Mouse (Mus musculus) embryonic fibroblast, embryonic 13.5 days (primary cell): ENCODE measurements around the gene Unc45b. TPM values are rescaled to one million over a fixed set of nuclear protein-coding genes. Genes with fewer than 3 reads are reported as not detected.

Source experiments
- H3K27ac ChIP-seq: 2 replicates; pipeline ENCODE4 v1.5.1; 2012; ENCODE audit warnings: low read length, control low read depth, inconsistent platforms; ENCODE audit not compliant: insufficient read depth
- H3K4me1 ChIP-seq: 2 replicates; pipeline ENCODE4 v1.6.1; 2011; ENCODE audit warnings: low read length; ENCODE audit not compliant: control insufficient read depth, insufficient read depth
- H3K4me3 ChIP-seq: 2 replicates; pipeline ENCODE4 v1.5.1; 2011; ENCODE audit warnings: mild to moderate bottlenecking, control low read depth, low read length; ENCODE audit not compliant: insufficient read depth
- CTCF ChIP-seq: IDR thresholded peaks from 2 replicates; pipeline ENCODE4 v1.5.1; 2011; ENCODE audit warnings: mild to moderate bottlenecking, control low read depth, low read length, moderate library complexity, borderline replicate concordance; ENCODE audit not compliant: insufficient read depth
- POLR2A ChIP-seq: IDR thresholded peaks from 2 replicates; pipeline ENCODE4 v1.6.1; 2011; ENCODE audit warnings: low read depth, mild to moderate bottlenecking, control low read depth, low read length, moderate library complexity
- polyA plus RNA-seq: library from polyadenylated mRNA; stranded (reverse); fragments of >200 nt; gene quantifications from 2 replicates; pipeline ENCODE4 v1.2.4, GENCODE M21; 2011; ENCODE audit warnings: low read depth; ENCODE audit not compliant: missing spikeins, insufficient read length

Gene Unc45b
- polyA plus RNA-seq, 1 experiment, result not detected

DNA sequence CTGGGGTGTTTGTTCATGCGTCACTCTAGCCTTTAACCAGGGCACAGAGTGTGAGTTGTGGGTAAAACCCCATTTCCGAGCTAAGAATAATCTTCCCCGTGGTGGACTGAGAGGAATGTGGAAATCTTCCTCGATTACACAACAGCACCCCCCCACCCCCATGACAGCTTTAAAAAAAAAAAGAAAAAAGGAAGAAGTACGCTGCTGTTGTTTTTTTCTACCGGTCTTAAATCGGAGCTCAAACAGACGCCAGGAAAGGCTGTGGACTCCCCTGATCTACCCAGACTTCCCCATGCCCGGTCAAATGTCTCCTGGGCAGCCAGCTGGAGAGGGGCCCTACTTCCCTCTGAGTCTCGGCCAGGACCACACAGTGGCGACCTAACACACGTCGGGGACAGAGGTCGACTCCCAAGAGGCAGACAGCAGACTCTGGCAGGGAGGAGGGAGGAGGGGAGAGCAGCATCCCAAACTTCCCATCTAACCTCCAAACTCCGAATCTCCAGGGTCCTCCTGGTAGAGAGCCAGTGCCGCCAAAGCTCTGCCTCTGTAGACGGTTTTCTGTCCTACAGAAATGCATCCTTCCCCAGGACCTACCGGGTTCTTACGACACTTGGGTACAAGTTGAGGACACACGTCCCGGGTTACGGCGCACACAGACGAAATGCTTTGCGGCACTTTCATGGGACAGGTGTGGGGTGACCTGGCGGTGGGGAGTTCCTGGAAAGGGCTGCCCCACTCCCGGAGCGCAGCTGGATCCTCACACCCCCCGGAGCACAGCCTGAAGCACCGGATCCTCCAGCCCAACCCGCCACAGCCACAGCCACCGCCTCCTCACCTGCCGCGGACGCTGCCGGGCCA is 39.9 kb upstream of the Unc45b start:
- TF ChIP-seq POLR2A (no peak; the same call in none of the 2 replicates), CTCF (no peak)
- Histone ChIP-seq H3K4me1 (no peaks in the 10 kb centered on the region), H3K27ac (no peak overlapping the region; the same call in 1 of the 2 replicates), H3K4me3 (peak overlapping the region; percentile 60)

DNA sequence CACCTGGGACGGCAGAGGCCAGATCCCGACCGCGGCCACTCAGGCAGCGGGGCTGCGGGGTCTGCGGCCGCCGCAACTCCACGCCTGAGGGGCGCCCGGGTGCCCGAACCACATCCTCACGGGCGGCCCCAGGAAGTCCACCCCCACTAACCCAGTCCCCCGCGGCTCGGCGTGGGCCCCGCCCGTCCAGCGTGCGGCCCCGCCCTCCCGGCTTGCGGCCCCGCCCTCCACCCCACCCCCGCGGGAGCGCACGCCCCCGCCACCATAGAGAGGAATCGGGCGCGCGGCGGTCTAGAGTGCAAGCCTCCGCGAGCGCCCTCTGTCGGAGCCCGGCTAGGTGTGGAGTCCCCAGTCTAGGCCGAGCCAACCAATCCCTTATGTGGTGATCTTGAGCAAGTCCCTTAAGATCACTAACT is 39.3 kb upstream of the Unc45b start, which contains the start of gene Rffl:
Gene Rffl (minus strand): TSS at position 180 of the 416 bp plus-strand sequence.
- H3K4me3 ChIP-seq, result peak within 1 kb of the TSS; percentile 60
- TF ChIP-seq POLR2A (no peak; the same call in 1 of the 2 replicates), CTCF (peak; percentile 45)
- H3K27ac ChIP-seq, result no peak within 1 kb of the TSS; the same call in 1 of the 2 replicates
- H3K4me1 ChIP-seq, result no peaks in the 10 kb centered on the region

DNA sequence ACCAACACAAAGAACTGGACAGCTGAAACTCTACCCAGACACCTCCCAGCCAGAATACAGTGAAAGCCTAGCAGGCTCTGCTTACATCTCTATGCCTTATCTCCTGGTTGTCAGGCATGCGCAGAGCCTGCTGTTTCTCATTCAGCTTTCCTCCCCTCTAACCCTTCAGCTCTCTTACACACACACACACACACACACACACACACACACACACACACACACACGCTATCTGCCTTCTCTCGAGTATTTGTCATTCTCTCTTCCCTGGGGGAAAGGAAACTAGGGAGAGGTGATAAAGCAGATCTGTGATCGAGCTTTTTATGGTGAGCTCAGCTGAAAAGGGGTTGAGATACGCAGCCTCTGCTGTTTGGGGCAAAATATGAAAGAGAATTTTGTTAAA is 35.4 kb upstream of the Unc45b start:
- Histone ChIP-seq H3K4me1 (no peaks in the 10 kb centered on the region), H3K4me3 (no peak overlapping the region), H3K27ac (no peak overlapping the region)
- TF ChIP-seq CTCF, result no peak
- TF ChIP-seq POLR2A, result no peak

- TF ChIP-seq CTCF, result no peak
- TF ChIP-seq POLR2A, result no peak
- H3K27ac ChIP-seq, result no peak overlapping the region
- no peak overlapping the region for H3K4me3 ChIP-seq
- no peaks in the 10 kb centered on the region for H3K4me1 ChIP-seq
These were observed 34.7 kb upstream of the Unc45b start for GRCm38 (mm10) chr11:82875631-82876030.

DNA sequence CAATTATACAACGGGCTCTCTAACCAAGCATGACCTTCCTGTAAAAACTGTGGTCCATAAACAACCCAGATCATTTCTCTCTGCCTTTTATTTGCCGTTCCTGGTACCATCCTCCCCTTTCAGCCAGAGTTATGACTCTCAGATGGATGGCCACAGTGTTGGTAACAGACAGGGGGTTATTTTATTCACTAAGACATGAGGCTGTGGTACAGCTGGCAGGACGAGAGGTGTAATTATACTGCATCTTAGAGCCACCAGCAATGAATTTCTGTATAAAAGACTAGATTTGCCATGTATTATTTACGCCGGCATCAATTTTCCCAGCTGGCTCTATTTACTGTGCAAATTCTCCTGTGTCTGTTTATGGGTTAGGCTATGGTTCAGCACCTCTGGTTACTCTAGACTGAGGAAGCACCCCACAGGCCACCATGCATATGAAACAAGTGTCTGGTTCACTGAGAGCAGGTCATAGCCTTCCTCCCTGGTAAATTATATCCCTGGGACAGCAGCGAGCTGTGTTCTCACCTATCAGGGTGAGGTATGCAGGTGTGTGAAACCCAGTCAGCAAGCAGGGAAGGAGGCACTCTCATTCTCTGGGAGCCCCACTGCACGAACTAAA is 32.5 kb upstream of the Unc45b start:
- Histone ChIP-seq H3K4me1 (no peaks in the 10 kb centered on the region), H3K4me3 (no peak overlapping the region), H3K27ac (no peak overlapping the region)
- TF ChIP-seq POLR2A (no peak), CTCF (no peak)

DNA sequence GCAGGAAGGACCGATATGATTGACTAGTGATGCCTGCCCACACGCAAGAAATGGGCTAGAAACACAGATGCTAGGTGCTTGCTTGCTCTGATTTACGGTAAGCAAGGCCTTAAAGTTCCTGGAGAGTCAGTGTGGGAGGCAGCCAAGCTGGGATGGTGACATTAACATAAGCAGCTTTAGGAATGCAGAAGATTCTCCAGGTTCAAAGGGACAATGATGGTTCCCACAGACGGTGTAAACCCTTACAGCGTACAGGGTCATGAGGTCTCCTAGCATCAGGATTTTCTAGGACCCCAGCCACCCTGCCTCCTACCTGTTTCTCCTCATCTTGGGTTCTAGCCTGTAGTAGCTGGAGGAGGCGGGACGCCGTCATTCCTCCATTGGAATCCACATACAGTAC is 27.2 kb upstream of the Unc45b start:
- H3K4me1 ChIP-seq, result no peaks in the 10 kb centered on the region
- no peak overlapping the region for H3K4me3 ChIP-seq
- TF ChIP-seq CTCF, result no peak
- no peak for TF ChIP-seq POLR2A
- no peak overlapping the region for H3K27ac ChIP-seq

DNA sequence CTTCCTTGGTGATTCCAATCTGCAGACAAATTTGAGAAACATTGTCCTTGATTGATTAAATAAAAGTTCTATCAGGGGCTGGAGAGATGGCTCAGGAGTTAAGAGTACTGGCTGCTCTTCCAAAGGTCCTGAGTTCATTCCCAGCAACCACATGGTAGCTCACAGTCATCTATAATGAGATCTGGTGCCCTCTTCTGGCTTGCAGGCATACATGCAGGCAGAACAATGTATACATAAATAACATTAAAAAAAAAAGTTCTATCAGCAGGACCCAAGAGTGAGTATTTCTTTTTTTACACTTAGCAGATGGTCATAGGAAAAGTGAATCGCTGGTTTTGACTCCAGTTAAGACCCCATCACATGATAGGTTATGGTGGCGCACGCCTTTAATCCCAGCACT is 23.8 kb upstream of the Unc45b start:
- no peak for TF ChIP-seq POLR2A
- no peak for TF ChIP-seq CTCF
- no peak overlapping the region for H3K4me3 ChIP-seq
- no peak overlapping the region for H3K27ac ChIP-seq
- no peaks in the 10 kb centered on the region for H3K4me1 ChIP-seq

DNA sequence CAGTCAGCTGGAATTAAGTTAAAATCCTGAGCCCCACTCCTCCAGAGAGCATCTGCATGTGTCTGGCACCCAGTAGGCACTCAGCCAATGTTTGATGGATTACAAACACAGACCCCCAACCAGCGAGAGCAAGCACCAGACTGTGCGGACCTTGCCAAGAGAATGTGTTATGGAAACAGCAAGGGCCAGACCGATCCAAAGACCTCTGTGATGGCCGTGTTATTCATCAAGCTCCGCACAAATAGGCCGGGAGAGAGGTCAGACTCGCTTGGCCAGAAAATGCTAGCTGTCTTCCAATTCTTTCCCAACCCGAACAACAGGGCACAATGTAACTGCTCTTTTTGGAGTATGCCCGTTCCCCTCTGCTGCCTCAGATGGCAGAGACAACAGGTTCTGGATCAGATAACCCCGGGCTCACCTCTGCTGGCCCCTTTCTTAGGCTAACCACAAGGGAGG is 21.8 kb upstream of the Unc45b start:
- H3K4me1 ChIP-seq, result no peaks in the 10 kb centered on the region
- H3K4me3 ChIP-seq, result no peak overlapping the region
- TF ChIP-seq POLR2A, result no peak
- TF ChIP-seq CTCF, result no peak
- no peak overlapping the region for H3K27ac ChIP-seq

- Histone ChIP-seq H3K4me3 (peak overlapping the region; percentile 76), H3K4me1 (no peaks in the 10 kb centered on the region), H3K27ac (0 out of 2 replicates have a peak overlapping the region, but pooled peaks have one; percentile 14)
- TF ChIP-seq CTCF (no peak), POLR2A (peak; percentile 43; the same call in 1 of the 2 replicates)
These were observed 20.6 kb upstream of the Unc45b start for GRCm38 (mm10) chr11:82889524-82890341.

DNA sequence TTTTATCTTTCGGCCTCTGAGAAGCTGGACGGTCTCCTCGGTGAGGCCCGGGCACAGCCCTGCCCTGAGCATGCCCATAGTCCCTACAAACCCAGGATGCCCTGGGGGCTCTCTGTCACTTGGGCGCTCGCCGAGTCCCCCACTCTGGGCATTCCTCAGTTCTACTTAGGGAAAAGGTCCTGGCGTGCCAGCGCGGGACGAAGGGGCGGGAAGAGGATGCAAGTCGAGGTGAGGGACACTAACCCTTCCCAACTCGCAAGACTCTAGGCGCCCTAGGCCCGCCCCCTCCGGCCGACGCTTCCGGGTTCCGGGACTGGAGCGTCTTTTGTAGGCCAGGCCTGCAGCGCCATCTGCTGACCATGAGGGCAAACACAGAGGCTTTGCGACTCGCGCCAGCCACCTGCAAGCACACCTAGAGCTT is 20.0 kb upstream of the Unc45b start, which contains the start of gene Rad51d:
Gene Rad51d (minus strand): TSS at position 273 of the 421 bp plus-strand sequence.
- TF ChIP-seq POLR2A, result peak; percentile 75
- TF ChIP-seq CTCF, result peak; percentile 93
- no peaks in the 10 kb centered on the region for H3K4me1 ChIP-seq
- H3K4me3 ChIP-seq, result peak within 1 kb of the TSS; percentile 76
- 0 out of 2 replicates have a peak within 1 kb of the TSS, but pooled peaks have one; percentile 14 for H3K27ac ChIP-seq
